Mouse (Mus musculus) forebrain, embryonic 12.5 days (tissue): Measurements from ENCODE around the gene Slc9b2. TPM values are rescaled to one million over a fixed set of nuclear protein-coding genes. Genes with fewer than 3 reads are reported as not detected.

ENCODE experiments used
- ATAC-seq: fragments of 200-750 bp; cut with Nextera tagmentation; 2 replicates; pipeline ENCODE4 v1.8.0; 2017; ENCODE audit warnings: moderate TSS enrichment; ENCODE audit not compliant: low FRiP score
- H3K27ac ChIP-seq: fragments of 300-500 bp; sonication (generic); 2 replicates; pipeline ENCODE4 v1.5.1; 2016; ENCODE audit warnings: mild to moderate bottlenecking
- H3K27me3 ChIP-seq: fragments of 300-500 bp; sonication (generic); 2 replicates; pipeline ENCODE4 v1.6.1; 2016; ENCODE audit warnings: mild to moderate bottlenecking
- H3K36me3 ChIP-seq: fragments of 300-500 bp; sonication (generic); replicated peaks from 2 replicates; pipeline ENCODE4 v1.6.1; 2016; ENCODE audit warnings: mild to moderate bottlenecking
- H3K4me1 ChIP-seq: fragments of 300-500 bp; sonication (generic); 2 replicates; pipeline ENCODE4 v1.6.1; 2016
- H3K4me2 ChIP-seq: fragments of 300-500 bp; sonication (generic); 2 replicates; pipeline ENCODE4 v1.6.1; 2016; ENCODE audit warnings: mild to moderate bottlenecking, moderate library complexity
- H3K4me3 ChIP-seq: fragments of 300-500 bp; sonication (generic); replicated peaks from 2 replicates; pipeline ENCODE4 v1.5.1; 2016; ENCODE audit warnings: mild to moderate bottlenecking
- H3K9ac ChIP-seq: fragments of 300-500 bp; sonication (generic); 2 replicates; pipeline ENCODE4 v1.6.1; 2016; ENCODE audit warnings: mild to moderate bottlenecking
- H3K9me3 ChIP-seq: fragments of 300-500 bp; sonication (generic); 2 replicates; pipeline ENCODE4 v1.6.1; 2016
- WGBS: fragments of 180-500 bp; shearing (Covaris S2); methylation state at CpG from one replicate; pipeline ENCODE4 v1.1.7; 2016; 5-methylcytosine and 5-hydroxymethylcytosine counted together
- polyA plus RNA-seq: library from polyadenylated mRNA; unstranded; fragments of >200 nt; fragmentation: Nextera tagmentation; extraction: Ambion mirVana; gene quantifications from 2 replicates; pipeline ENCODE4 v1.2.1, GENCODE M21; 2016

The Slc9b2 gene
- 2.1 and 4.3 TPM in 2 replicates for polyA plus RNA-seq

GRCm38 (mm10) chr3:135307411-135308259, at the start of gene Slc9b2:
Slc9b2 (plus strand) TSS chr3:135307700.
- no peaks in the 10 kb centered on the region for H3K9me3 ChIP-seq
- no peaks in the 10 kb centered on the region for H3K36me3 ChIP-seq
- H3K4me1 ChIP-seq, result peaks cover 32% of the 10 kb centered on the region
- H3K27ac ChIP-seq, result no peak within 1 kb of the TSS
- 9% methylated on average over 26 of the region's 28 CpGs for WGBS
- H3K27me3 ChIP-seq, result 0 out of 2 replicates have a peak, but pooled peaks cover 4% of the 10 kb centered on the region
- peak within 1 kb of the TSS; percentile 64 for H3K4me2 ChIP-seq
- peak; percentile 76 for ATAC-seq
- H3K4me3 ChIP-seq, result peak within 1 kb of the TSS; percentile 37
- H3K9ac ChIP-seq, result peak within 1 kb of the TSS; percentile 40

GRCm38 (mm10) chr3:135258919-135259318, 48.6 kb upstream of the Slc9b2 start:
- Histone ChIP-seq H3K4me1 (no peaks in the 10 kb centered on the region), H3K9me3 (no peaks in the 10 kb centered on the region), H3K9ac (no peak overlapping the region), H3K27me3 (no peaks in the 10 kb centered on the region), H3K4me2 (no peak overlapping the region), H3K4me3 (no peak overlapping the region), H3K36me3 (peaks cover 84% of the 10 kb centered on the region), H3K27ac (no peak overlapping the region)
- WGBS, result 83% methylated on average over 10 of the region's 10 CpGs
- ATAC-seq, result no peak

- WGBS, result 93% methylated on average over 7 of the region's 7 CpGs
- no peak for ATAC-seq
- Histone ChIP-seq H3K4me3 (no peak overlapping the region), H3K36me3 (peaks cover 94% of the 10 kb centered on the region), H3K4me2 (no peak overlapping the region), H3K9ac (no peak overlapping the region), H3K4me1 (no peaks in the 10 kb centered on the region), H3K9me3 (no peaks in the 10 kb centered on the region), H3K27me3 (no peaks in the 10 kb centered on the region), H3K27ac (no peak overlapping the region)
These were observed 47.3 kb upstream of the Slc9b2 start for GRCm38 (mm10) chr3:135260233-135260632.

GRCm38 (mm10) chr3:135268616-135269015, 38.9 kb upstream of the Slc9b2 start:
- WGBS, result 90% methylated on average over 5 of the region's 5 CpGs
- H3K9me3 ChIP-seq, result no peaks in the 10 kb centered on the region
- no peaks in the 10 kb centered on the region for H3K27me3 ChIP-seq
- H3K36me3 ChIP-seq, result peaks cover 86% of the 10 kb centered on the region
- no peaks in the 10 kb centered on the region for H3K4me1 ChIP-seq
- H3K27ac ChIP-seq, result no peak overlapping the region
- H3K4me2 ChIP-seq, result no peak overlapping the region
- no peak overlapping the region for H3K9ac ChIP-seq
- ATAC-seq, result no peak
- H3K4me3 ChIP-seq, result no peak overlapping the region

GRCm38 (mm10) chr3:135269391-135269990, 38.0 kb upstream of the Slc9b2 start:
- Histone ChIP-seq H3K36me3 (peaks cover 80% of the 10 kb centered on the region), H3K27ac (no peak overlapping the region), H3K9ac (no peak overlapping the region), H3K9me3 (no peaks in the 10 kb centered on the region), H3K4me3 (no peak overlapping the region), H3K27me3 (no peaks in the 10 kb centered on the region), H3K4me2 (no peak overlapping the region), H3K4me1 (no peaks in the 10 kb centered on the region)
- WGBS, result 94% methylated on average over 10 of the region's 10 CpGs
- ATAC-seq, result no peak

GRCm38 (mm10) chr3:135272627-135273026, 34.9 kb upstream of the Slc9b2 start:
- peaks cover 56% of the 10 kb centered on the region for H3K36me3 ChIP-seq
- 81% methylated on average over 12 of the region's 12 CpGs for WGBS
- H3K9me3 ChIP-seq, result no peaks in the 10 kb centered on the region
- ATAC-seq, result peak; percentile 40; the same call in 1 of the 2 replicates
- H3K9ac ChIP-seq, result no peak overlapping the region
- no peaks in the 10 kb centered on the region for H3K27me3 ChIP-seq
- no peak overlapping the region for H3K4me3 ChIP-seq
- H3K4me1 ChIP-seq, result no peaks in the 10 kb centered on the region
- H3K4me2 ChIP-seq, result no peak overlapping the region
- no peak overlapping the region for H3K27ac ChIP-seq

GRCm38 (mm10) chr3:135273047-135273446, 34.5 kb upstream of the Slc9b2 start:
- Histone ChIP-seq H3K4me2 (no peak overlapping the region), H3K9me3 (no peaks in the 10 kb centered on the region), H3K9ac (no peak overlapping the region), H3K27ac (no peak overlapping the region), H3K27me3 (no peaks in the 10 kb centered on the region), H3K36me3 (peaks cover 53% of the 10 kb centered on the region), H3K4me1 (no peaks in the 10 kb centered on the region), H3K4me3 (no peak overlapping the region)
- no peak for ATAC-seq
- WGBS, result 91% methylated on average over 13 of the region's 13 CpGs

- Histone ChIP-seq H3K4me1 (peaks cover 5% of the 10 kb centered on the region), H3K36me3 (no peaks in the 10 kb centered on the region), H3K9me3 (no peaks in the 10 kb centered on the region), H3K4me3 (no peak overlapping the region), H3K27ac (no peak overlapping the region), H3K27me3 (no peaks in the 10 kb centered on the region), H3K9ac (no peak overlapping the region), H3K4me2 (no peak overlapping the region)
- no peak for ATAC-seq
- 81% methylated on average over 4 of the region's 4 CpGs for WGBS
These were observed 27.3 kb upstream of the Slc9b2 start for GRCm38 (mm10) chr3:135280160-135280559.

GRCm38 (mm10) chr3:135280669-135281415, 26.7 kb upstream of the Slc9b2 start, which contains the start of gene Bdh2:
Bdh2 (plus strand) TSS chr3:135281221.
- no peaks in the 10 kb centered on the region for H3K27me3 ChIP-seq
- no peaks in the 10 kb centered on the region for H3K9me3 ChIP-seq
- 25% methylated on average over 14 of the region's 14 CpGs for WGBS
- H3K36me3 ChIP-seq, result no peaks in the 10 kb centered on the region
- H3K27ac ChIP-seq, result 0 out of 2 replicates have a peak within 1 kb of the TSS, but pooled peaks have one; percentile 36
- peaks cover 5% of the 10 kb centered on the region for H3K4me1 ChIP-seq
- no peak within 1 kb of the TSS; the same call in 1 of the 2 replicates for H3K9ac ChIP-seq
- H3K4me2 ChIP-seq, result peak within 1 kb of the TSS; percentile 18; the same call in 1 of the 2 replicates
- peak; percentile 85 for ATAC-seq
- H3K4me3 ChIP-seq, result no peak within 1 kb of the TSS

GRCm38 (mm10) chr3:135281701-135282100, 25.8 kb upstream of the Slc9b2 start:
- Histone ChIP-seq H3K9ac (no peak overlapping the region), H3K36me3 (no peaks in the 10 kb centered on the region), H3K4me1 (peaks cover 5% of the 10 kb centered on the region), H3K9me3 (no peaks in the 10 kb centered on the region), H3K27ac (no peak overlapping the region), H3K4me3 (no peak overlapping the region), H3K27me3 (no peaks in the 10 kb centered on the region), H3K4me2 (no peak overlapping the region)
- WGBS, result 88% methylated on average over 8 of the region's 8 CpGs
- no peak for ATAC-seq

GRCm38 (mm10) chr3:135285256-135285655, 22.2 kb upstream of the Slc9b2 start:
- Histone ChIP-seq H3K9me3 (no peaks in the 10 kb centered on the region), H3K27ac (no peak overlapping the region), H3K4me2 (no peak overlapping the region), H3K36me3 (no peaks in the 10 kb centered on the region), H3K4me3 (no peak overlapping the region), H3K27me3 (no peaks in the 10 kb centered on the region), H3K4me1 (peaks cover 5% of the 10 kb centered on the region), H3K9ac (no peak overlapping the region)
- ATAC-seq, result no peak
- 87% methylated on average over 11 of the region's 11 CpGs for WGBS

GRCm38 (mm10) chr3:135285807-135286206, 21.7 kb upstream of the Slc9b2 start:
- Histone ChIP-seq H3K27ac (no peak overlapping the region), H3K4me1 (peaks cover 1% of the 10 kb centered on the region), H3K4me2 (no peak overlapping the region), H3K36me3 (no peaks in the 10 kb centered on the region), H3K9me3 (no peaks in the 10 kb centered on the region), H3K9ac (no peak overlapping the region), H3K27me3 (no peaks in the 10 kb centered on the region), H3K4me3 (no peak overlapping the region)
- WGBS, result 78% methylated on average over 3 of the region's 3 CpGs
- no peak for ATAC-seq
